Mouse (Mus musculus) liver, adult 2 months (tissue): ENCODE data around the gene Irgq.

Experiments
- CTCF ChIP-seq: fragments of 200-500 bp; IDR thresholded peaks from 2 replicates; pipeline ENCODE4 v1.5.1; 2011; ENCODE audit warnings: low read depth, low read length, control low read depth
- POLR2A ChIP-seq: fragments of 200-500 bp; IDR thresholded peaks from 2 replicates; pipeline ENCODE4 v1.6.1; 2011; ENCODE audit warnings: low read length, control low read depth; ENCODE audit not compliant: insufficient read depth; ENCODE audit errors: extremely low read depth

- no peak for TF ChIP-seq CTCF
- no peak for TF ChIP-seq POLR2A
Measured at GRCm38 (mm10) chr7:24504868-24505267, 25.6 kb upstream of the Irgq start.
